Mouse (Mus musculus) limb, embryonic 11.5 days (tissue): ENCODE data around the gene Hoxa1. TPM values are rescaled to one million over a fixed set of nuclear protein-coding genes. Genes with fewer than 3 reads are reported as not detected.

Experiments used
- ATAC-seq: fragments of 200-750 bp; cut with Nextera tagmentation; 2 replicates; pipeline ENCODE4 v1.8.0; 2017; ENCODE audit warnings: low read depth; ENCODE audit not compliant: insufficient number of reproducible peaks, low FRiP score, low TSS enrichment
- DNase-seq: peaks from one replicate; pipeline ENCODE4 v3.0.0-alpha.2; 2015; ENCODE audit warnings: low spot score
- H3K27ac ChIP-seq: fragments of 300-500 bp; sonication (generic); replicated peaks from 2 replicates; pipeline ENCODE4 v1.5.1; 2014; ENCODE audit warnings: low read depth, mild to moderate bottlenecking, low read length
- H3K27me3 ChIP-seq: fragments of 300-500 bp; sonication (generic); 2 replicates; pipeline ENCODE4 v1.6.1; 2014; ENCODE audit warnings: mild to moderate bottlenecking, low read length, mixed read lengths; ENCODE audit not compliant: control insufficient read depth, insufficient read depth
- H3K36me3 ChIP-seq: fragments of 300-500 bp; sonication (generic); 2 replicates; pipeline ENCODE4 v1.6.1; 2014; ENCODE audit warnings: mild to moderate bottlenecking, low read length, moderate library complexity, mixed read lengths; ENCODE audit not compliant: control insufficient read depth, insufficient read depth
- H3K4me1 ChIP-seq: fragments of 300-500 bp; sonication (generic); 2 replicates; pipeline ENCODE4 v1.6.1; 2014; ENCODE audit warnings: low read length, mixed read lengths; ENCODE audit not compliant: control insufficient read depth, insufficient read depth
- H3K4me2 ChIP-seq: fragments of 300-500 bp; sonication (generic); 2 replicates; pipeline ENCODE4 v1.6.1; 2014; ENCODE audit warnings: low read depth, mild to moderate bottlenecking, moderate library complexity; ENCODE audit not compliant: severe bottlenecking
- H3K4me3 ChIP-seq: fragments of 300-500 bp; sonication (generic); 2 replicates; pipeline ENCODE4 v1.5.1; 2014; ENCODE audit warnings: low read depth, low read length
- H3K9ac ChIP-seq: fragments of 300-500 bp; sonication (generic); 2 replicates; pipeline ENCODE4 v1.6.1; 2014; ENCODE audit warnings: mild to moderate bottlenecking, low read length
- H3K9me3 ChIP-seq: fragments of 300-500 bp; sonication (generic); 2 replicates; pipeline ENCODE4 v1.6.1; 2016; ENCODE audit warnings: low read length; ENCODE audit not compliant: control insufficient read depth
- WGBS: fragments of 180-500 bp; shearing (Covaris S2); extraction: QIAGEN DNeasy Blood & Tissue Kit; methylation state at CpG from one replicate; pipeline ENCODE4 v1.1.7; 2014; 5-methylcytosine and 5-hydroxymethylcytosine counted together
- polyA plus RNA-seq: library from polyadenylated mRNA; unstranded; fragments of >200 nt; fragmentation: Nextera tagmentation; extraction: Ambion mirVana; gene quantifications from 2 replicates; pipeline ENCODE4 v1.2.1, GENCODE M21; 2014

Gene Hoxa1
- 0.99 and 1.1 TPM in 2 replicates for polyA plus RNA-seq

DNA sequence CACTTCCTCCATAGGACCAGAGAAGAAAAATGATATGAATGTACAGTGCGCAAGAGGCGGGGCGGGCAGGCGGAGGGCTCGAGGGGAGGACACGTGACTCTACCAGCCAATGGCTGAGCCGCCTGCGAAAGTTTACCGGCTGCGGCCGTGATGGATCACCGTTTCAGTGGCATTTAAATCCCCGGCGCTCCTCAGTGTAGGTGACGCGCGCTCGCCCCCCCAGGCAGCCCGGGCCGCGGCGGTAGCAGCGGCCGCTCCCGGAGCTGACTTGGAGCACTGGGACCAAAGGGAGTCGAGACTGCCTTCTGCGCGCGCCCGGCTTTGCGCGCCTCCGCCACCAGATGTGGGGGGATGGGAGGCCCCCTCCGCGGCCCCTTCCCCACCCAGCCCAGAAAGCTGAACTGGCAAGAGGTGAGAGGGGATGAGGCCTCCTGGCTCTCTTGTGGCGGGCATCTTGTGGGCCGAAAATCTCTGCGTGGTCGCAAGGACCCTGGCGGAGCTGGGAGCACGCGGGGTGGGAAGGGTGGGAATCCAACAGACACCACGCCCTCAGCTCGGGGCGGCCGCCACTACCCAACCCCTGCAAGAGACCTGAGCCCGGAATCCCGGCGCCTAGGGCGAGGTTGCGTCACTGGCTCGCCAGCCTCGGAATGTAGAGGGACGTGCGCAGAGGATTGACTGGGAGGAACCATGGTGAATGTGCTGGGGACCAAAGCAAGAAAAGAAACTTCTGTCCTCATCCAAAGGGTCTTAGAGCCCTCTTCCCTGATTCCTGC is at the start of gene Hoxa1:
Hoxa1 (minus strand) TSS at position 42 of the 776 bp plus-strand sequence.
- Histone ChIP-seq H3K27me3 (peaks cover 43% of the 10 kb centered on the region), H3K36me3 (no peaks in the 10 kb centered on the region), H3K4me2 (peak within 1 kb of the TSS; percentile 97), H3K9me3 (no peaks in the 10 kb centered on the region), H3K4me3 (peak within 1 kb of the TSS; percentile 73), H3K9ac (peak within 1 kb of the TSS; percentile 51), H3K4me1 (peaks cover 34% of the 10 kb centered on the region), H3K27ac (peak within 1 kb of the TSS; percentile 52)
- ATAC-seq (peak; percentile 76), DNase-seq (peak; percentile 88)
- WGBS = under 1% methylated on average over 53 of the region's 55 CpGs

- H3K9ac ChIP-seq = peak overlapping the region; percentile 40
- no peak for ATAC-seq
- H3K4me2 ChIP-seq = peak overlapping the region; percentile 98
- no peak for DNase-seq
- H3K27me3 ChIP-seq = no peaks in the 10 kb centered on the region
- H3K4me3 ChIP-seq = no peak overlapping the region
- H3K36me3 ChIP-seq = peaks cover 2% of the 10 kb centered on the region; the same call in 1 of the 2 replicates
- no peak overlapping the region for H3K27ac ChIP-seq
- H3K9me3 ChIP-seq = no peaks in the 10 kb centered on the region
- H3K4me1 ChIP-seq = peaks cover 72% of the 10 kb centered on the region
Measured at GRCm38 (mm10) chr6:52207684-52207976, 49.5 kb upstream of the Hoxa1 start.

GRCm38 (mm10) chr6:52206882-52207683 is 49.0 kb upstream of the Hoxa1 start:
- WGBS = 12% methylated on average over 4 of the region's 4 CpGs
- H3K27me3 ChIP-seq = no peaks in the 10 kb centered on the region
- ATAC-seq = no peak

DNA sequence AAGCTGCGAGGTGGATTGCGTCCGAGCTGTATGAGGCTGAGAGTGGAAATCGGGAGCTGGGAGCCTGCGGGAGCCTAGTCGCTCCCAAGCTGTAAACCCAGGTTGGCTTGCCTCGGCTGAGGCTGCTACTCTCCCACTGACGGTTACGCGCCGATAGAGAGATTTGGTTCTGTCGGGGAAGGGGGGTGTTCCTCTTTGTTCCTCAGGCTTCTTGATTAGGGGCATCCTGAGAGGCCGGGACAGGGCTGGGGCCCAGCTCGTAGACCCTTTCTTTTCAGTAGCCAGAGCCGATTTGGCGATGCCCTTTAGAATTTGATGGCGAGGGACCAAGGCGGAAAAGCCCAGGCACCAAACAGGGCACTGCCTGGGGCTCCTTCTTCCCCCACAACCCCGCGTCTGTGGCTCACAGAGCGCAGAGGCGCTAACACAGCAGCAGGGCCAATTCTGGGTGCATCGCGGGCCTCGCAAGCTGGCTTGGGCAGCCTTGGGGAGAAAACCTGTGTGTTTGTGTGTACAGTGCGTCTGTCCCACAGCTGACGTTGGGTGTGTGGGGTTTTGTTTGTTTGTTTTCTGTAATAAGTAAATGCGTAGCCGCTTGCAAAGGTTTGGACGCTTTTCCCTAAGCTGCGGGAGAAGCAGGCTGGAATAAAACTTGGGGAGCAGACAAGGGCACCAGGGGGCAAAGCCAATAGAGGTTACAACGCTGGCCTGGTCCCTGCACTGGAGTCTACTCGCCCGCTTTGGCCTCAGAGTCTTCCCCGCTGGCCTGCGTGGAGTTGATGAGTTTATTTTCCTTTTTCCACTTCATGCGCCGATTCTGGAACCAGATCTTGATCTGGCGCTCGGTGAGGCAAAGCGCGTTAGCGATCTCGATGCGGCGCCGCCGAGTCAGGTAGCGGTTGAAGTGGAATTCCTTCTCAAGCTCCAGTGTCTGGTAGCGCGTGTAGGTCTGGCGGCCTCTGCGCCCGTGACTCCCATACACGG is 47.8 kb upstream of the Hoxa1 start:
- Histone ChIP-seq H3K4me3 (peak overlapping the region; percentile 24), H3K4me2 (peak overlapping the region; percentile 98), H3K36me3 (peaks cover 2% of the 10 kb centered on the region; the same call in 1 of the 2 replicates), H3K27ac (peak overlapping the region; percentile 56), H3K9me3 (no peaks in the 10 kb centered on the region), H3K4me1 (peaks cover 80% of the 10 kb centered on the region), H3K27me3 (no peaks in the 10 kb centered on the region), H3K9ac (peak overlapping the region; percentile 65)
- WGBS = 4% methylated on average over 55 of the region's 55 CpGs
- peak; percentile 73 for DNase-seq
- no peak for ATAC-seq

More at GRCm38 (mm10) chr6:52206882-52207683, 49.0 kb upstream of the Hoxa1 start:
- H3K4me3 ChIP-seq = no peak overlapping the region
- peak; percentile 37 for DNase-seq
- no peaks in the 10 kb centered on the region for H3K9me3 ChIP-seq
- H3K4me1 ChIP-seq = peaks cover 75% of the 10 kb centered on the region
- no peak overlapping the region for H3K27ac ChIP-seq
- H3K4me2 ChIP-seq = peak overlapping the region; percentile 98
- H3K36me3 ChIP-seq = peaks cover 2% of the 10 kb centered on the region; the same call in 1 of the 2 replicates
- peak overlapping the region; percentile 40 for H3K9ac ChIP-seq

- Histone ChIP-seq H3K9me3 (no peaks in the 10 kb centered on the region), H3K36me3 (peaks cover 2% of the 10 kb centered on the region; the same call in 1 of the 2 replicates), H3K4me1 (peaks cover 85% of the 10 kb centered on the region), H3K4me3 (peak overlapping the region; percentile 24), H3K4me2 (peak overlapping the region; percentile 98), H3K9ac (peak overlapping the region; percentile 65), H3K27me3 (no peaks in the 10 kb centered on the region), H3K27ac (peak overlapping the region; percentile 56)
- DNase-seq = no peak
- 3% methylated on average over 14 of the region's 14 CpGs for WGBS
- no peak for ATAC-seq
Measured at GRCm38 (mm10) chr6:52205221-52205620, 47.1 kb upstream of the Hoxa1 start.

- H3K9me3 ChIP-seq = no peaks in the 10 kb centered on the region
- peak within 1 kb of the TSS; percentile 59 for H3K27ac ChIP-seq
- peak within 1 kb of the TSS; percentile 98 for H3K4me2 ChIP-seq
- H3K36me3 ChIP-seq = peaks cover 2% of the 10 kb centered on the region; the same call in 1 of the 2 replicates
- H3K27me3 ChIP-seq = no peaks in the 10 kb centered on the region
- peak within 1 kb of the TSS; percentile 76 for H3K9ac ChIP-seq
- WGBS = under 1% methylated on average over 65 of the region's 65 CpGs
- peak; percentile 56; the same call in 1 of the 2 replicates for ATAC-seq
- peak; percentile 96 for DNase-seq
- H3K4me3 ChIP-seq = peak within 1 kb of the TSS; percentile 44
- H3K4me1 ChIP-seq = peaks cover 80% of the 10 kb centered on the region
Measured at GRCm38 (mm10) chr6:52204050-52204752, 46.1 kb upstream of the Hoxa1 start, which contains the start of gene Hoxa5. Gene Hoxa5 (minus strand): TSS chr6:52204587.

- peak; percentile 73 for DNase-seq
- WGBS = under 1% methylated on average over 39 of the region's 46 CpGs
- Histone ChIP-seq H3K9ac (peak overlapping the region; percentile 76), H3K27me3 (no peaks in the 10 kb centered on the region), H3K4me2 (peak overlapping the region; percentile 98), H3K4me1 (peaks cover 73% of the 10 kb centered on the region), H3K4me3 (peak overlapping the region; percentile 44), H3K27ac (peak overlapping the region; percentile 59), H3K36me3 (peaks cover 2% of the 10 kb centered on the region; the same call in 1 of the 2 replicates), H3K9me3 (no peaks in the 10 kb centered on the region)
- ATAC-seq = no peak
Measured at GRCm38 (mm10) chr6:52203371-52204049, 45.4 kb upstream of the Hoxa1 start.
